Mouse (Mus musculus): Measurements from ENCODE around the gene Fbxl15. TPM values are rescaled to one million over a fixed set of nuclear protein-coding genes. Genes with fewer than 3 reads are reported as not detected.

Gene Fbxl15
- polyA plus RNA-seq, 1 experiment from 2014 or later = 25.5 TPM

GRCm38 (mm10) chr19:46321101-46321943 lies 6.7 kb upstream of the Fbxl15 start:
- H3K4me1 ChIP-seq (ENCODE audit: control insufficient read depth, insufficient read depth, low read length) = peaks cover 44% of the 10 kb centered on the region
- WGBS = 21% methylated on average over 6 of the region's 6 CpGs
- H3K9ac ChIP-seq (ENCODE audit: low read length) = no peak overlapping the region
- peak; percentile 94 for DNase-seq (ENCODE audit: low spot score, missing footprints)
- H3K9me3 ChIP-seq (ENCODE audit: control insufficient read depth, low read length) = no peaks in the 10 kb centered on the region
- no peaks in the 10 kb centered on the region for H3K36me3 ChIP-seq (ENCODE audit: control insufficient read depth, insufficient read depth, low read length)
- peak; percentile 87 for ATAC-seq (ENCODE audit: low FRiP score)
- peak overlapping the region; percentile 65 for H3K27ac ChIP-seq (ENCODE audit: low read depth, low read length)
- peaks cover 55% of the 10 kb centered on the region for H3K27me3 ChIP-seq (ENCODE audit: control insufficient read depth, insufficient read depth, low read length)
- peak overlapping the region; percentile 26 for H3K4me2 ChIP-seq
- H3K4me3 ChIP-seq (ENCODE audit: low read depth, low read length) = no peak overlapping the region

DNA sequence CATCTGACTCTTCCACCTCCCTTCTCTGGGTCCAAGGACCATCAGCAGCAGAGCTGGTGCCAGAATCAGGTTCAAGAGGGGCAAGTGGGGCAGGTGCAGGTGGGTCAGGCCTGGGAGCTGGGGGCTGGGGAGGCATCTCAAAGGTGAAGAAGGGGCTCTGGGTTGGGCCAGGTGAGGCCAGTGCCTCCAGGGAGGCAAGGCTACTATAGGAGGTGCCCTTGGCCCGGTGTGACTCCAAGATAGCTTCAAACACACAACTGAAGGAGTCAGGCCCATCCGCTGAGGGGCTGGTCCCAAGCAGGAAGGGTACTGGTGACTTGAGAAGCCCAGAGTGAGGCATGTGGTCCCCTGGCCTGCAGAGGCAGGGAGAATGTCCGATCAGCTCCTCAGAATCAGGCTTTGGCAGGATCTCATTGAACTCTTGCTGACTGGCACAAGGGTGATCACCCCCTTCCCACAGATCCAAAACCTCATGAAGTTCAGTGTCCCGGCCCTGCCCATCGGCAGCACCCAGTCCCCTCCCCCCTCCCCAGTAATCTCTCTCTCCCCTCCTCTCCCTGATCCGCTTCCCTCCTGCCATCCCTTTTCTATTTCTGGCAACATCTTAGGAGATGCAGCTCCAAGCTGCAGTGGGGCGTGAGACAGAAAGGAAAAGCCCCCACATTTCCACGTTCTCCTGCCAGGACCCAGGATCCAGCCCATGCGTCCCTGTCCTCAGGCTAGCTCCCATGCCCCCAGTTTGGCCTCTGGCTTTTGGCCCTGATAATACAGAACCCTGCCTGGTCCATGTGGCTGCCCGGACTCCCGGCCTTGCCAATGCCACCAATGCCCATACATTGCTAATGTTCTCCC lies 5.6 kb upstream of the Fbxl15 start:
- Histone ChIP-seq H3K36me3 (ENCODE audit: control insufficient read depth, insufficient read depth, low read length) (no peaks in the 10 kb centered on the region), H3K9ac (ENCODE audit: low read length) (peak overlapping the region; percentile 27), H3K9me3 (ENCODE audit: control insufficient read depth, low read length) (no peaks in the 10 kb centered on the region), H3K27ac (ENCODE audit: low read depth, low read length) (peak overlapping the region; percentile 65), H3K27me3 (ENCODE audit: control insufficient read depth, insufficient read depth, low read length) (peaks cover 48% of the 10 kb centered on the region), H3K4me3 (ENCODE audit: low read depth, low read length) (no peak overlapping the region), H3K4me1 (ENCODE audit: control insufficient read depth, insufficient read depth, low read length) (peaks cover 46% of the 10 kb centered on the region), H3K4me2 (peak overlapping the region; percentile 26)
- WGBS = 56% methylated on average over 11 of the region's 11 CpGs
- DNase-seq (ENCODE audit: low spot score, missing footprints) (peak; percentile 83), ATAC-seq (ENCODE audit: low FRiP score) (no peak)

DNA sequence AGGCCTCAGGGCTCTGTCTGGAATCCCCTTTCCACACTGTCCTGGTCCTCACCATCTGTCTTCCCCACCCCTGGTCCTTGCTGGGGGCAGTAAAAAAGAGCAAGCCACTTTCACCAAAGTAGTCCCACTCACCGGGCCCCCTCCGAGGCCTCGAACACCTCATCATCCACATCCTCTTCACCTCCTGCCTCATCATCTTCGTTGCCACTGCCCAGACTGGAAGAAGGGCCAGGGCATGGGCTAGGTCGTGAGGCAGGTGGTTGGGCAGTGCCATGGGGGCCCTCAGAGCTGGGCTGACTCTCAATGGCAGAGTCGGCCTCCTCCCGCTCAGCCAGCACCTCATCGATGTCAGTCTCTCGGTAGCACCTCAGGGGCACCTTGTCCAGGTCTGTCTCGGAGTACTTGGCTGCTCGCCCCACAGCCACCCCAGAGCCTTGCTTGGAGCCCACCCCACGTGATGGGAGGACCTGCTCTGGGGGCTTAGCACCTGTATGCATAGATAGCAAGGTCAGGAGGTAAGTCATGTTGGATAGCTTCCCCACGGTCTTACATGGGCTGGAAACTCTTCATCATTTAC lies 4.9 kb upstream of the Fbxl15 start:
- Histone ChIP-seq H3K36me3 (ENCODE audit: control insufficient read depth, insufficient read depth, low read length) (no peaks in the 10 kb centered on the region), H3K27me3 (ENCODE audit: control insufficient read depth, insufficient read depth, low read length) (peaks cover 41% of the 10 kb centered on the region), H3K9me3 (ENCODE audit: control insufficient read depth, low read length) (no peaks in the 10 kb centered on the region), H3K4me1 (ENCODE audit: control insufficient read depth, insufficient read depth, low read length) (peaks cover 46% of the 10 kb centered on the region), H3K4me2 (no peak overlapping the region), H3K27ac (ENCODE audit: low read depth, low read length) (no peak overlapping the region), H3K4me3 (ENCODE audit: low read depth, low read length) (no peak overlapping the region), H3K9ac (ENCODE audit: low read length) (0 out of 2 replicates have a peak overlapping the region, but pooled peaks have one; percentile 27)
- 80% methylated on average over 13 of the region's 13 CpGs for WGBS
- no peak for ATAC-seq (ENCODE audit: low FRiP score)
- DNase-seq (ENCODE audit: low spot score, missing footprints) = peak; percentile 67

DNA sequence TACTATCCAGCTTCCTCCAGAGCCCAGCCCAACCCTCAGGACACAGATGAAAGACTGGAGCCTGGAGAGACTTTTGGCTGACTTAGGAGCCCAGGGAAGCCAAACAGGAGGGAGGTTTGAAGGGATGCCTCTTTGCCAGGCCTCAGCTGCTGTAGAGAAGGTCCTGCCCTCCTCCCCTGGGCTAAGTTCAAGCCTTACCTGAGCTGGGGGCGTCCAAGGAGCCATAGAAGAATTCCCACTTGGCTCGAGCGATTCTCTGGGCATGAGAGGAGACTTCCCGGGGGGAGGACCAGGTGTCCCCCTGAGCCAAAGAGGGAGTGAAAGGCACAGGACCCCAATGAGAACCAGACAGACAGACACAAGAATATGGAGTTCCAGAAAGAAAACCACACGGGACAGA lies 4.3 kb upstream of the Fbxl15 start:
- Histone ChIP-seq H3K4me2 (no peak overlapping the region), H3K27ac (ENCODE audit: low read depth, low read length) (no peak overlapping the region), H3K27me3 (ENCODE audit: control insufficient read depth, insufficient read depth, low read length) (peaks cover 34% of the 10 kb centered on the region), H3K36me3 (ENCODE audit: control insufficient read depth, insufficient read depth, low read length) (no peaks in the 10 kb centered on the region), H3K4me1 (ENCODE audit: control insufficient read depth, insufficient read depth, low read length) (peaks cover 44% of the 10 kb centered on the region), H3K9ac (ENCODE audit: low read length) (no peak overlapping the region), H3K9me3 (ENCODE audit: control insufficient read depth, low read length) (no peaks in the 10 kb centered on the region), H3K4me3 (ENCODE audit: low read depth, low read length) (no peak overlapping the region)
- 73% methylated on average over 5 of the region's 5 CpGs for WGBS
- DNase-seq (ENCODE audit: low spot score, missing footprints) (no peak), ATAC-seq (ENCODE audit: low FRiP score) (no peak)

GRCm38 (mm10) chr19:46324366-46324765 lies 3.6 kb upstream of the Fbxl15 start:
- H3K4me1 ChIP-seq (ENCODE audit: control insufficient read depth, insufficient read depth, low read length) = peaks cover 45% of the 10 kb centered on the region
- H3K27me3 ChIP-seq (ENCODE audit: control insufficient read depth, insufficient read depth, low read length) = peaks cover 28% of the 10 kb centered on the region
- H3K9me3 ChIP-seq (ENCODE audit: control insufficient read depth, low read length) = no peaks in the 10 kb centered on the region
- DNase-seq (ENCODE audit: low spot score, missing footprints) (no peak), ATAC-seq (ENCODE audit: low FRiP score) (no peak)
- H3K36me3 ChIP-seq (ENCODE audit: control insufficient read depth, insufficient read depth, low read length) = no peaks in the 10 kb centered on the region
- H3K27ac ChIP-seq (ENCODE audit: low read depth, low read length) = no peak overlapping the region
- no peak overlapping the region for H3K4me2 ChIP-seq
- H3K4me3 ChIP-seq (ENCODE audit: low read depth, low read length) = no peak overlapping the region
- 78% methylated on average over 11 of the region's 11 CpGs for WGBS
- no peak overlapping the region for H3K9ac ChIP-seq (ENCODE audit: low read length)

DNA sequence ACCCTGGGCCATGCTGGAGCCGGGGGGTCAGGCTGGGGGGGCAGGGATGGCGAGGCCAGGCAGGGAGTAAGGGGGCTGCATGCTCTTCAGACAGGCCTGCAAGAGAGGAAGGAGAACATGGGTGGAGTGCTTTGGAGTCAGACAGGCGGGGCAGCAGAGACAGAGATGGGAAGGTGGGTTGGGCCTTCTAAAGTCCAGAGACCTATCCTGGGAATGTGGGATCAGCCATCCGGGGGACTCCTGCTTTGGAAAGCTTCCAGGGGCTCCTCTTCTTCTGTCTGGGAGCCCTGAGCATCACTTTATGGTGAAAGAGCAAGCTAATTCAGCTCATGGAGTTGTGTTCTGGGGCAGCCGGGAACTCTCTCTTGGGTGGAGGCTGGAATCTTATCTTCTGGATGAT lies 3.1 kb upstream of the Fbxl15 start:
- DNase-seq (ENCODE audit: low spot score, missing footprints) (peak; percentile 57), ATAC-seq (ENCODE audit: low FRiP score) (no peak)
- Histone ChIP-seq H3K27me3 (ENCODE audit: control insufficient read depth, insufficient read depth, low read length) (peaks cover 22% of the 10 kb centered on the region), H3K4me3 (ENCODE audit: low read depth, low read length) (no peak overlapping the region), H3K4me2 (no peak overlapping the region), H3K9me3 (ENCODE audit: control insufficient read depth, low read length) (no peaks in the 10 kb centered on the region), H3K27ac (ENCODE audit: low read depth, low read length) (no peak overlapping the region), H3K4me1 (ENCODE audit: control insufficient read depth, insufficient read depth, low read length) (peaks cover 49% of the 10 kb centered on the region), H3K9ac (ENCODE audit: low read length) (no peak overlapping the region), H3K36me3 (ENCODE audit: control insufficient read depth, insufficient read depth, low read length) (no peaks in the 10 kb centered on the region)
- WGBS = 68% methylated on average over 5 of the region's 5 CpGs

GRCm38 (mm10) chr19:46326019-46326755 lies 1.8 kb upstream of the Fbxl15 start:
- WGBS = 3% methylated on average over 25 of the region's 29 CpGs
- no peak overlapping the region for H3K27ac ChIP-seq (ENCODE audit: low read depth, low read length)
- H3K36me3 ChIP-seq (ENCODE audit: control insufficient read depth, insufficient read depth, low read length) = no peaks in the 10 kb centered on the region
- DNase-seq (ENCODE audit: low spot score, missing footprints) = no peak
- no peak for ATAC-seq (ENCODE audit: low FRiP score)
- peak overlapping the region; percentile 24 for H3K4me3 ChIP-seq (ENCODE audit: low read depth, low read length)
- no peaks in the 10 kb centered on the region for H3K9me3 ChIP-seq (ENCODE audit: control insufficient read depth, low read length)
- H3K27me3 ChIP-seq (ENCODE audit: control insufficient read depth, insufficient read depth, low read length) = peaks cover 15% of the 10 kb centered on the region
- peaks cover 43% of the 10 kb centered on the region for H3K4me1 ChIP-seq (ENCODE audit: control insufficient read depth, insufficient read depth, low read length)
- H3K9ac ChIP-seq (ENCODE audit: low read length) = peak overlapping the region; percentile 44
- H3K4me2 ChIP-seq = peak overlapping the region; percentile 100

GRCm38 (mm10) chr19:46326756-46327305 lies 1.2 kb upstream of the Fbxl15 start, which contains the start of gene Psd:
Gene Psd, minus strand, starts transcription at chr19:46327156.
- ATAC-seq (ENCODE audit: low FRiP score) (no peak), DNase-seq (ENCODE audit: low spot score, missing footprints) (peak; percentile 96)
- Histone ChIP-seq H3K9ac (ENCODE audit: low read length) (peak within 1 kb of the TSS; percentile 80), H3K9me3 (ENCODE audit: control insufficient read depth, low read length) (no peaks in the 10 kb centered on the region), H3K4me1 (ENCODE audit: control insufficient read depth, insufficient read depth, low read length) (peaks cover 36% of the 10 kb centered on the region), H3K27me3 (ENCODE audit: control insufficient read depth, insufficient read depth, low read length) (peaks cover 15% of the 10 kb centered on the region), H3K4me2 (peak within 1 kb of the TSS; percentile 100), H3K36me3 (ENCODE audit: control insufficient read depth, insufficient read depth, low read length) (no peaks in the 10 kb centered on the region), H3K27ac (ENCODE audit: low read depth, low read length) (peak within 1 kb of the TSS; percentile 89), H3K4me3 (ENCODE audit: low read depth, low read length) (peak within 1 kb of the TSS; percentile 65)
- under 1% methylated on average over 35 of the region's 35 CpGs for WGBS

Data from midbrain, embryonic 11.5 days (tissue).